Mouse (Mus musculus) 3T3-L1 (cell line): ENCODE results near the gene Zmat1.

ENCODE experiments used
- DNase-seq: peaks from one replicate; pipeline ENCODE4 v3.0.0-alpha.2; 2015; ENCODE audit warnings: low read depth, low spot score

Gene Zmat1

DNA sequence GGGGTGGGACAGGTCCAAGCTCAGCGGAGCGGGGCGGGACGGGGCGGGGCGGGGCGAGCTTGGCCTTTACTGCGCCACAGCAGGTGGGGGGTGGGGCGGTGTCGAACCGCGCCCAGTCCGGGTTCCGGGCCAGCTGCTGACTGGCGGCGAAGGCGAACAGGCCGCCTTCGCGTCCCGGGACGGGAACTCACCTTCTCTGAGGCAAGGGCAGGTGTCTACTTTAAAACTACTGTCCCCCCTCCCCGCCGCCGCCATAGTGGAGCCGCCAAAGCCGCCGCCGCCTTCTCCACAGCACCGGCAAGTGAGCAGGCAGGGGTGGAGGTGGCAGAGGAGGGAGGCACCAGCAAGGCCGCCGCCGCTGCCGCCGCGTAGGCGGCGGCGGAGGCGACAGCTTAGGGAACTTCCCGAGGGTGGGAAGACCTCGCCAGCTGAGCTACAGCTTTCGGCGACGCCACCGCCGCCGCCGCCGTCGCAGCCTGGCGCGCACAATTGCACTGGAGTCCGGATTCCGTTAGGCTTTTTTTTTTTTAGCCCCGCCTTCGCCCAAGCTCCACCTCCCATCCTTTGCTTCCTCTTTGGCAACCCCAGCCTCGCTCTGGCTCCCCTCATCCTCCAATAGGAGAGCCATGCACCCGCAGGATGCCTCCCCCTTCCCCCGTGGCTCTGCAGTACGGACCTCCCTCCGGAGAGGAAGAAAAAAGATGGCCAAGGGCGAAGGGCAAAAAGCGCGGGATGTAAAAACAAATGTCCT is at the start of gene Zmat1:
Zmat1 (minus strand) TSS at position 490 of the 751 bp plus-strand sequence.
- DNase-seq, result peak; percentile 95

DNA sequence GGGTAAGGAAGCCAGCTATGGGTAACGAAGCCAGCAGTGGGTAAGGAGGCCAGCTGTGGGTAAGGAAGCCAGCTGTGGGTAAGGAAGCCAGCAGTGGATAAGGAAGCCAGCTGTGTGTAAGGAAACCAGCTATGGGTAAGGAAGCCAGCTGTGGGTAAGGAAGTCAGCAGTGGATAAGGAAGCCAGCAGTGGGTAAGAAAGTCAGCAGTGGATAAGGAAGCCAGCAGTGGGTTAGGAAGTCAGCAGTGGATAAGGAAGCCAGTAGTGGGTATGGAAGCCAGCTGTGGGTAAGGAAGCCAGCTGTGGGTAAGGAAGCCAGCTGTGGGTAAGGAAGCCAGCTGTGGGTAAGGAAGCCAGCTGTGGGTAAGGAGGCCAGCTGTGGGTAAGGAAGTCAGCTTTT is 44.9 kb upstream of the Zmat1 start:
- DNase-seq, result peak; percentile 2

DNA sequence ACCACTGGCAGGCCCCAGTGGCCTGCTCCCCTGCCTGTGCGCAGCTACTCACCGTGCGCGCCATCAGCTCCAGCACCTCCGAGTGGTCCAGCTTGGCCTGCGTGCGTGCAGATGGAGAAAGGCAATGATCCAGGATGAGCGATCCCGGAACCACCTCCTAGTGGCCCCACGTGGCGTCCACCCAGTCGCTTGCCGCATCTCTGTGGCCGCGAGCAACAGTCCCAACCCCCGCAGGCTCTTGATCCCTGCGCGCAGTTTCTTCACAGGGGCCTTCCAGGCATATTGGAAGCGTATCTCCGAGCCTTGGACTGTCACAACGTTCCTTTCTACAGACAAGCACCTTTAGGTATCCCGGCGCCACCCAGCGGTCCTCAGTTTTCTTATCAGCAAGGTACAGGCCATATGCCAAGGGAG is 27.0 kb upstream of the Zmat1 start:
- DNase-seq, result no peak

DNA sequence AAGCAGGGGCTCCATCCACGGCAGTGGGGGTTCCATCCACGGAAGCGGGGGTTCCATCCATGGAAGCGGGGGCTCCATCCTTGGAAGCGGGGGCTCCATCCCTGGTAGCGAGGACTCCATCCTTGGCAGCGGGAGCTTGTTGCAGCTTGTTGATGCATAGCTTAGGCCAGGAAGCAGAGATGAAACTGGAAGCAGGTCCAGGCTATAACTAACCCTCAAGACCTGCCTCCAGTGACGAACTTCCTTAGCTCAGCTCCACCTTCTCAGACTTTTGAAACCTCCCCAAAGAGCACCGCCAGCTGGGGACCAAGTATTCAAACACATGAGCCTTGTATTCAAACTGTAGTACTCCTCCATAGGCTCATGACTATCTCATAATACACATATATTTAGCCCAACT is 16.1 kb upstream of the Zmat1 start:
- no peak for DNase-seq

DNA sequence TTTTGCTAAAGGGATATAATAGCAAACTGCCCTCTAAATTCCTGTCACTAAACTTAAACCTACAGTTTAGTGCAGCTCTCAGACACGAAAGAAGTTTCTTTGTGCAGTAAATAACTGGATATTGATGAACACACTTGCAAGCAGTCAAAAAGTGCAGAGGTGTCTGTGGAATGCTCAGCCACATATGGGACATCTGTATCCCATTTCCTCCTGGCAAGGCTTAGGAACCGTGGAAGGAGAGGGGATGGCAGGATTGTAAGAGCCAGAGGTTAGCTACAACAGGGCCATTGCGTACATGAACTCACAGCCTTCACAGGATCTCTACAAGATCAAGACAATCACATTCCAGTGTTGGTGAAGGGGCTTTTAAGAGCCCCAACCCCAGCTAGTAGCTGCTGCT is 2.4 kb upstream of the Zmat1 start:
- peak; percentile 63 for DNase-seq

DNA sequence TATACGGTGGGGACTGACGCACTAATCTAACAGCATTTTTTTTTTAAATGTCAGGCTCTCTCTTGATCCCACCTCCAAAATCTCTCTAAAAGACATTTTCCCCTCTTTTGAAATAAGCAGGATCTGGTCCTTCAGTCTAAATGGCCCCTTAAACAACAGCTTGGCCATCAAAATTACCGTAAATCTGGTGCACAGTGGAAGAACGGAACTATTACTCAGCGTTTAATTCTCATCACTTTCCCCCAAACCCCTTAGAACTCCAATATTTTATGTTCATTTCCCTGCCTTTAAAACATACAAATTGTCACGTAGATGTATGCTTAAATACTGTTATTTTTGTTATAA is 434 bp upstream of the Zmat1 start:
- no peak for DNase-seq

DNA sequence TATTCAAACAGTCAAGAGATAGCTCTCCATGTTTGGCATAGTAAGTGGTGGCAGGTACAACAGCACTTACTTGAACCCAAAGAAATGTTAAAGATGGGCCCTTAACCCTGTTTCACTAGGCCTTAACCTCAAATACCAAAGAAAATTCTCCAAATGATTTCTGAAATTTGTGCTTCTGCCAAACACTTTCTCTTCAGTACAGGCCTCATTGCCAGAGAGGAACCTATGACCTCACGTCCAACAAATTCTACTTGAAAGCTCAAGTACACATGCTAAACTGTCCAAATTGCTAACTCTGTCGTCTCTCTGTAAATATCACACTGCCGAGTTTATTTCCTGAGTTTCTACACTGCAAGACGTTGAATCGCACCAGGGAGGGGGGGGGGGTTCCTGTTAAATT is 988 bp downstream of the Zmat1 start:
- peak; percentile 22 for DNase-seq

DNA sequence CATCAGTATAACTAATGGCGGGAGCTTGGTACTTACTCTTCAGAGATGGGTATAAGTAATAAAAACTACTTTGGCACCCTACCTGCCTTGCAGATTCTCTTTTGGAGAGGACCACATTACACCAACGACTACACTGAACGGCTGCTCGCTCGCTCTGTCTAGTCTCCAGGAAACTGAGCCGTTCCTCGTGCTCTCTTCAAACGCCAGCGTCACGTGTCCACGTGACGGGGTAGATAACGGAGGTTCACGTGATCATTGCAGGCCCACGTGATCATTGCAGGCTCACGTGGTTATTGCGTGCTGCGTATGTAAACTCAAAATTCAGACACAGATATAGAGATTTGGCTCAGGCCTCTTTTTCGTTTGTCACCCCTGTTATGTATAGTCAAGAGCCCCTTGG is 44.5 kb downstream of the Zmat1 start, which contains the start of gene Nxf2:
Nxf2 (minus strand) TSS at position 209 of the 400 bp plus-strand sequence.
- no peak for DNase-seq

DNA sequence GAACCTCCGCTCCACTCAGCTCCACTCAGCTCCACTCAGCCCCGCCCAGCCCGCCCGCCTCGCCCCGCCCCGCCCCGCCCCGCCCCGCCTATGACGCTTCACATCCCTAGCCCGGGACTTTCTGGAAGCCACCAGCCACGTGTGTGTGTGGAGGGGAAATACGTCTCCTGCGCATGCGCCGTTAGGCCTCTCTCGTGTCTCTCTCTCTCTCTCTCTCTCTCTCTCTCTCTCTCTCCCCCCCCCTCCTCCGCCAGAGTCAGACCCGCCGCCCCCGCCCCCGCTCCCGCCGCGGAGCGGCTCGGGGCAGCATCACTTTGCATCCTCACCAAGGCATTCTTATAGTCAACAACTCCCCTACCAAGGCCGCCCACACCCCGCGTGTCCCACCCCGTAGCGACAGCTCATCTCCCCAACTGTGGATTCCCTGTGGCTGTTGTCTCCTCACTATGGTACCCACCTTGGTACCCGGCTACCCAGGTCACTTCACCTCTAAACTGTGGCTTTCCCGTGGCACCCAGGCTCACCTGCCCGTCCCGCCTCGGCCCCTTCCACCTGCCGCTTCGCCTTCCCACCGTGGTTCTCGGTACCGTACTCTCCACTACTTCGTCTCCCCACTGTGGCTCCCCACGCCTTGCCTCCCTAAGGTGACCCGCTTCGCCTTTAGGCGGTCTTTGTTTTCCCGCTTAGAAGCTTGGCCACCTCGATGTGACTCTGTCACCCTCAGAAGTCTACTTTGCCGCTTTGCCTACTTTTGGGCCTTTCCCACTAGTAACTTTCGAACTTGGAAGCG is 45.5 kb downstream of the Zmat1 start:
- peak; percentile 5 for DNase-seq

DNA sequence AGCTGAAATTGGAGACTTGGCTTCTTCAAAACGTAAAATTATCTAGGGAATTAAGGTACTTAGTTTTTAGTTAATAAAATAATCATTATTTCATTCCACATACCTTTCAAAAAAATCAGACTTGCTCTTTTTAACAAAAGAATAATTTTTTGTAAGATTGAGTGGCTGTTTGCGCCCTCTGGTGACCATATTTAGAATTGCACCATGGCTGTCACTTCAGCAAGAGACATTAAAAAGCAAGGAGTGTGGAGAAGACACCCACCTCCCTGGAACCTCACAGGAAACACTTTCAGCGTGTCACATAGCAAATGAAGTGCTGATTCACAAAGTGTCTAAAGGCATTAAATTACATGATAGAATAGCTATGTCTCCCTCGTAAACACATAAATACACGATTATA is 78.6 kb downstream of the Zmat1 start:
- DNase-seq, result peak; percentile 64

DNA sequence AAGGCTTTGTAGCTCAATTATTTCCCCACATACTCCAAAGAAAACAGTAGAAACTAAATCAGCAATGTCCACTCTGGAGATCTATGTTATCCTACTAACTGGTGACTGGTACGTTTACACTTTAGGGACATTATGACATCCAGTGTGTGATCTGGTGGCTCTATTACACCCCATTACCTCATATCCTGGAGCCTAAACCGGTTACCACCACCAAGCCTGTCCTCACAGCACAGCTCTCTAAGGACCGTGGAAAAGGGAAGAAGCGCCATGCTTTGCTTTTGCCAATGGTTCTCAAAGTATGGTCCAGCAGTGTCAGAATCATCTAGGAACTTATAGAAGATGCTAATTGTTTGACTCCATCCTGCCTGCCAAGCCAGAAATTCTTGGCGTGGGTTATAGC is 79.1 kb downstream of the Zmat1 start:
- DNase-seq, result no peak

DNA sequence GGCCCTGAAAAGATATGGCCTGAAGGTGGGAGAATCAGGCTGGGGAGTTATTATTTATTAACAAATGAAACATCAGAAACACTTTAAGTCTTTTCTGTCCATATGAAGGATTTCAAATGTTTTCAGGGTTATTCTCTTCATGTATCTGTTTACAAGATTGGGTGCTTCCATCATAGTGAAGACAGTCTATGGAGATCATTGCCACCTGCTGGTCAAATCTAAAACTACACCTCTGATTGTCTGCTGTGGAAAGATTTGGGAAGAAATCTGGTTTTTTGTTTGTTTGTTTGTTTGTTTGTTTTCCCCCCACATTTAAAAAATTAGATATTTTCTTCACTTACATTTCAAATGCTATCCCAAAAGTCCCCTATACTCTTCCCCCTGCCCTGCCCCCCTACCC is 84.0 kb downstream of the Zmat1 start:
- peak; percentile 69 for DNase-seq

DNA sequence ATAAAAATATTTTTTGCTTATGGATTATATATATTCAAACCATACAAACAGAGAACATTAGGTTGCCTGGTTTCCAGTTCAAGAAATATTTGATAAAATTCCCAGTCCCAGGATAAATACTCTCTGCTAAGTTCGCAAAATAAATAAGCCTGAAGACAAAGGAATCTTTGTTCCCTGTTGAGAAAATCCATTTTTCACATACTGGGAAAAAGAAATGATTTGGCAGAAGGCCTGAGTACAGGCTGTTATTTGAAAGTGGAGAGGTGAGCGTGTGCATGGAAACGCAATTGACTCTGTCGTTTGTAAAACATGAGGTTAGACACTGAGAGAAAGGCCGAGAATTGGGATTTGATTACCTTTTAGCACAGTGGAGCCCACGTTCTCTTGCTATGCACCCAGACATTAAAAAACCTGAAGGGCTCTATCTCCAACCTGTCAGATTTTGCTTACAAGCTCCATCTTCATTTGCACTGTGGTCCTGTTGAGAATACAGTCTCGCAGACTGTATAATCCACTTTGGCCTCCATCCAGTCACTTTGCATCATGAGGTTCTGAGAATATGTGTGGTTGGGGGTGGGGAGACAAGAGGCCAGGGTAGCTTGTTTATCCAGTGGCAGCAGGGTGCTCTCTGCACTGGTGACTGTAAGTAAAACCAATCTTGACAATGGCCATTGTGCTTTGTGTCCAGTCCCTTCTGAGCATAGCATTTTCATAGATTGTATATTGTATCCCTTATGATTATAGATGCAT is 85.2 kb downstream of the Zmat1 start:
- no peak for DNase-seq
